Mouse (Mus musculus) lung, embryonic 15.5 days (tissue): ENCODE results near the gene Fam210b. TPM values are rescaled to one million over a fixed set of nuclear protein-coding genes. Genes with fewer than 3 reads are reported as not detected.

Experiments used
- ATAC-seq: fragments of 200-750 bp; cut with Nextera tagmentation; 2 replicates; pipeline ENCODE4 v1.8.0; 2017; ENCODE audit warnings: moderate number of reproducible peaks, borderline replicate concordance; ENCODE audit not compliant: low FRiP score, low TSS enrichment; ENCODE audit errors: extremely low read depth
- H3K27ac ChIP-seq: fragments of 300-500 bp; sonication (generic); 2 replicates; pipeline ENCODE4 v1.5.1; 2015; ENCODE audit warnings: moderate library complexity, mild to moderate bottlenecking, inconsistent platforms
- H3K27me3 ChIP-seq: fragments of 300-500 bp; sonication (generic); 2 replicates; pipeline ENCODE4 v1.6.1; 2015; ENCODE audit warnings: inconsistent platforms
- H3K36me3 ChIP-seq: fragments of 300-500 bp; sonication (generic); 2 replicates; pipeline ENCODE4 v1.6.1; 2015; ENCODE audit warnings: inconsistent platforms
- H3K4me1 ChIP-seq: fragments of 300-500 bp; sonication (generic); 2 replicates; pipeline ENCODE4 v1.6.1; 2015; ENCODE audit warnings: inconsistent platforms
- H3K4me2 ChIP-seq: fragments of 300-500 bp; sonication (generic); 2 replicates; pipeline ENCODE4 v1.6.1; 2015; ENCODE audit warnings: inconsistent platforms, mild to moderate bottlenecking, moderate library complexity
- H3K4me3 ChIP-seq: fragments of 300-500 bp; sonication (generic); 2 replicates; pipeline ENCODE4 v1.5.1; 2015; ENCODE audit warnings: mild to moderate bottlenecking, inconsistent platforms
- H3K9ac ChIP-seq: fragments of 300-500 bp; sonication (generic); 2 replicates; pipeline ENCODE4 v1.6.1; 2015; ENCODE audit warnings: inconsistent platforms
- H3K9me3 ChIP-seq: fragments of 300-500 bp; sonication (generic); 2 replicates; pipeline ENCODE4 v1.6.1; 2016; ENCODE audit warnings: inconsistent platforms
- WGBS: fragments of 180-500 bp; shearing (Covaris S2); methylation state at CpG from one replicate; pipeline ENCODE4 v1.1.7; 2015; 5-methylcytosine and 5-hydroxymethylcytosine counted together
- polyA plus RNA-seq: library from polyadenylated mRNA; unstranded; fragments of >200 nt; fragmentation: Nextera tagmentation; extraction: Ambion mirVana; gene quantifications from 2 replicates; pipeline ENCODE4 v1.2.1, GENCODE M21; 2015

Gene Fam210b
- polyA plus RNA-seq, 1 experiment from 2014 or later, result 39.6 TPM

DNA sequence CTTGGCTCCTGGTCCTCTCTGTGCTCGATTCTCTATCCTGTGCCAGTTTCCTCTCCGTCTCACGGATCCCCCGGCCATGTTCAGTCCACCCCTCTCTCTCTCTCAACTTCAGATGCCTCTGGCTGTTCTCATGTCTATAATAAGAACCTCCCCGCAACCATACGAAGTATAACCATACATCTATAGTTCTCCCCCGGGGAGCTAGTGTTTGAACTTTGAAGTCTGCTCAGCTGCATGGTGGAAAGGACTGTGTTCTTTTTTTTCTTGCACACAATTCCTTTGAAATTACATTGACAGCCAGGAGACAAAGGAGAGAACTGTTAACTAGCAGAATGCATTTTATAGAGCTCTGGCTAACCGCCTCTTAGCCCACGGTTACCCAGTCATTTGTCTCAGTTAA lies 9.4 kb downstream of the Fam210b start:
- no peak for ATAC-seq
- Histone ChIP-seq H3K9ac (no peak overlapping the region), H3K36me3 (peaks cover 74% of the 10 kb centered on the region)

GRCm38 (mm10) chr2:172355833-172356232 lies 10.5 kb downstream of the Fam210b start:
- WGBS, result 87% methylated on average over 5 of the region's 5 CpGs
- ATAC-seq, result no peak
- no peak overlapping the region for H3K27ac ChIP-seq
- peaks cover 82% of the 10 kb centered on the region for H3K36me3 ChIP-seq
- H3K9ac ChIP-seq, result no peak overlapping the region
- H3K27me3 ChIP-seq, result no peaks in the 10 kb centered on the region
- no peak overlapping the region for H3K4me3 ChIP-seq
- no peaks in the 10 kb centered on the region for H3K9me3 ChIP-seq
- H3K4me1 ChIP-seq, result no peaks in the 10 kb centered on the region
- no peak overlapping the region for H3K4me2 ChIP-seq

More for the DNA sequence above, 9.4 kb downstream of the Fam210b start:
- Histone ChIP-seq H3K4me2 (no peak overlapping the region), H3K27me3 (no peaks in the 10 kb centered on the region), H3K4me3 (no peak overlapping the region), H3K9me3 (no peaks in the 10 kb centered on the region), H3K27ac (no peak overlapping the region), H3K4me1 (peaks cover 2% of the 10 kb centered on the region; the same call in 1 of the 2 replicates)
- 76% methylated on average over 9 of the region's 9 CpGs for WGBS

- Histone ChIP-seq H3K27ac (no peak overlapping the region), H3K9me3 (no peaks in the 10 kb centered on the region), H3K36me3 (peaks cover 92% of the 10 kb centered on the region), H3K4me1 (peaks cover 5% of the 10 kb centered on the region), H3K9ac (no peak overlapping the region), H3K4me3 (no peak overlapping the region), H3K4me2 (no peak overlapping the region), H3K27me3 (no peaks in the 10 kb centered on the region)
- no peak for ATAC-seq
- 83% methylated on average over 7 of the region's 7 CpGs for WGBS
Observed at GRCm38 (mm10) chr2:172363176-172363575, 17.8 kb downstream of the Fam210b start.

DNA sequence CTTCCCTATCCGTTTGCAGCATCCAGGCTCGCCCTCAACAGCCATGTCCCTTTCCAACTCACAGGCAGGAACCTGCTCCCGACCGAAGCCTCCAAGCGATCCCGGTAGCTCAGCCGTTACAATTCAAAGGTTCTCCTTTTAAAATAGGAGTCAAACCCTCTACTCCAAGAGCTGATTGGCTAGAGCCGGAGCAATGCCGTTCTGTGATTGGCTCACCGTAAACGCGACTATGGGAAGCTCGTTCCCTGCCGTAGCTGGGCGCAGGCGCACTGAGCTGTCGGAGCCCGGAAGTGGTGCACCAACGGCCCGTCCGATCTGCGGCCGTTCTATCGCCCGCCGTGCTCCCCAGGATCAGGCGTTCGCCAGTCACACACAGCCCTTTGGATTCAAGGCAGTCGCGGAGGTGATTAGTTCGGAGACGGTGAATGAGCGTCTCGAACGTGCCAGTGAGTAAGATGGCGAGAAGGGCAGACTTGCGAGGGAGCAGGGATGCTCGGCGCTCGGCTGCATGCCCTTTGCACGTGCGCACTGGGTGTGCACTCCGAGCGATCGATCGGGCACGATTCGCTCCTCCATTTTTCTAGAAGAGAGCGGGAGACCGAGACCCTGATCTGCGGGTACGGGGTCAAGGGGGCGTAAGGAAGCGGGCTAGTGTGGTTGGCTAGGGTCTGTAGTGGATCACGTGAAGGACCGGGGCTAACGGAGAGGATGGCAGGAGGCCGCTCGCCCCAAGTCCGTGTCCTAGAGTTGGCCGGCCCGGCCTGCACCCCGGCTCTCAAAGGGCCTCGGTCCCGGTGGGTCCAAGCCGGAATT lies 25.3 kb downstream of the Fam210b start, which contains the start of the genes Aurka and Cstf1:
Aurka (minus strand) TSS at position 125 of the 813 bp plus-strand sequence.
Cstf1 (plus strand) TSS at position 271 of the 813 bp plus-strand sequence.
- H3K4me3 ChIP-seq, result peak within 1 kb of the TSS; percentile 97
- H3K36me3 ChIP-seq, result peaks cover 48% of the 10 kb centered on the region
- H3K4me1 ChIP-seq, result peaks cover 27% of the 10 kb centered on the region
- H3K9ac ChIP-seq, result peak within 1 kb of the TSS; percentile 83
- WGBS, result under 1% methylated on average over 66 of the region's 66 CpGs
- H3K4me2 ChIP-seq, result peak within 1 kb of the TSS; percentile 77
- H3K27ac ChIP-seq, result peak within 1 kb of the TSS; percentile 90
- peak; percentile 98 for ATAC-seq
- no peaks in the 10 kb centered on the region for H3K9me3 ChIP-seq
- no peaks in the 10 kb centered on the region for H3K27me3 ChIP-seq

DNA sequence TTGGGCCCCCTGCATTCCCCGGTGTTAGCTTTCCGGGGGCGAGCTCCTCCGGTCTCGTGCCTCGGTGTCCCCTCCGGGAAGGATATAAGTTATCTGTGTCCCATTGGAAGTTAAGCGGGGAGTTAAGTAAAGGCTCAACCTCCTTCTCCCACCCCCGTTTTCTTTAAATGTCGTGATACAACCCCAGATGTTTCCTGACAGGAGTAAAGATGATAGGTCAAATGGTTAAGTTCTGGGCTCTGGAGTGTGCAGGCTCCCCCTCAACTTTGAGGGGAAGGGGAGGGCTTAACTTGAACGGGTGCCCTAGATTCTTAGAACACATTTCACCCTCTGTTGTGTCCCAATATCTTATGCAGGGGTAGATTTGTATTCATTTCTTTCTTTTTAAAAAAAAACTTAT lies 25.9 kb downstream of the Fam210b start:
- Histone ChIP-seq H3K27me3 (no peaks in the 10 kb centered on the region), H3K27ac (peak overlapping the region; percentile 90), H3K4me2 (peak overlapping the region; percentile 69), H3K36me3 (peaks cover 49% of the 10 kb centered on the region), H3K9ac (peak overlapping the region; percentile 83), H3K4me3 (peak overlapping the region; percentile 97), H3K4me1 (peaks cover 27% of the 10 kb centered on the region), H3K9me3 (no peaks in the 10 kb centered on the region)
- no peak for ATAC-seq
- 0% methylated on average over 11 of the region's 11 CpGs for WGBS

- H3K4me2 ChIP-seq, result no peak overlapping the region
- no peak for ATAC-seq
- H3K9me3 ChIP-seq, result no peaks in the 10 kb centered on the region
- WGBS, result 94% methylated on average over 4 of the region's 4 CpGs
- peaks cover 6% of the 10 kb centered on the region for H3K4me1 ChIP-seq
- no peak overlapping the region for H3K27ac ChIP-seq
- H3K27me3 ChIP-seq, result no peaks in the 10 kb centered on the region
- H3K4me3 ChIP-seq, result no peak overlapping the region
- H3K9ac ChIP-seq, result no peak overlapping the region
- peaks cover 88% of the 10 kb centered on the region for H3K36me3 ChIP-seq
Observed at GRCm38 (mm10) chr2:172376551-172376950, 31.2 kb downstream of the Fam210b start.

GRCm38 (mm10) chr2:172376999-172377515 lies 31.7 kb downstream of the Fam210b start:
- H3K4me1 ChIP-seq, result peaks cover 1% of the 10 kb centered on the region
- H3K27ac ChIP-seq, result no peak overlapping the region
- no peaks in the 10 kb centered on the region for H3K27me3 ChIP-seq
- no peak for ATAC-seq
- peaks cover 93% of the 10 kb centered on the region for H3K36me3 ChIP-seq
- 50% methylated on average over 5 of the region's 5 CpGs for WGBS
- no peak overlapping the region for H3K9ac ChIP-seq
- no peaks in the 10 kb centered on the region for H3K9me3 ChIP-seq
- no peak overlapping the region for H3K4me3 ChIP-seq
- H3K4me2 ChIP-seq, result no peak overlapping the region

GRCm38 (mm10) chr2:172378332-172378731 lies 33.0 kb downstream of the Fam210b start:
- H3K9me3 ChIP-seq, result no peaks in the 10 kb centered on the region
- no peak overlapping the region for H3K4me2 ChIP-seq
- H3K27ac ChIP-seq, result no peak overlapping the region
- no peak overlapping the region for H3K4me3 ChIP-seq
- no peaks in the 10 kb centered on the region for H3K4me1 ChIP-seq
- WGBS, result 71% methylated on average over 7 of the region's 7 CpGs
- ATAC-seq, result peak; percentile 33; the same call in 1 of the 2 replicates
- no peak overlapping the region for H3K9ac ChIP-seq
- peaks cover 95% of the 10 kb centered on the region for H3K36me3 ChIP-seq
- H3K27me3 ChIP-seq, result no peaks in the 10 kb centered on the region

DNA sequence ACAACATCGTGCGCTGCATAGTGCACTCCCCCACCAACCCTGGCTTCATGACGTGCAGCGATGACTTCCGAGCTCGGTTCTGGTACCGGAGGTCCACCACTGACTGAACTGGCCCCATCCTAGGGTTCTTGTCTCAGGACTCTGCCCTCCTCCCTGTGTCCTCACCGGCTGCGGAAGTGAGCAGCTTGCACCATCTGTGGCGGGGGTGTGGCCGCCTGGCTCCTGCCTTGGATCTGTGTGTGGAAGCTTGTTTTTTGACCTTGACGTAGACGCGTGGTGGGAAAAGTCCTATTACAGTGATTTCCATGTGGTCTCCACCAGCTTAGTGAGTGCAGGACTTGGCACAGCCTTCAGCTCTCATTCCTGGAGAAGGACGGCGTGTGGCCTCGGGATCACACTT lies 35.1 kb downstream of the Fam210b start:
- peaks cover 76% of the 10 kb centered on the region for H3K36me3 ChIP-seq
- 89% methylated on average over 17 of the region's 17 CpGs for WGBS
- no peak overlapping the region for H3K4me2 ChIP-seq
- H3K9ac ChIP-seq, result no peak overlapping the region
- no peaks in the 10 kb centered on the region for H3K4me1 ChIP-seq
- ATAC-seq, result no peak
- no peak overlapping the region for H3K27ac ChIP-seq
- H3K9me3 ChIP-seq, result no peaks in the 10 kb centered on the region
- H3K4me3 ChIP-seq, result no peak overlapping the region
- no peaks in the 10 kb centered on the region for H3K27me3 ChIP-seq

- Histone ChIP-seq H3K27me3 (no peaks in the 10 kb centered on the region), H3K36me3 (peaks cover 68% of the 10 kb centered on the region), H3K27ac (no peak overlapping the region), H3K4me1 (no peaks in the 10 kb centered on the region), H3K9me3 (no peaks in the 10 kb centered on the region), H3K4me2 (no peak overlapping the region), H3K4me3 (no peak overlapping the region), H3K9ac (no peak overlapping the region)
- 93% methylated on average over 11 of the region's 11 CpGs for WGBS
- ATAC-seq, result no peak
Observed at GRCm38 (mm10) chr2:172381341-172381740, 36.0 kb downstream of the Fam210b start.

DNA sequence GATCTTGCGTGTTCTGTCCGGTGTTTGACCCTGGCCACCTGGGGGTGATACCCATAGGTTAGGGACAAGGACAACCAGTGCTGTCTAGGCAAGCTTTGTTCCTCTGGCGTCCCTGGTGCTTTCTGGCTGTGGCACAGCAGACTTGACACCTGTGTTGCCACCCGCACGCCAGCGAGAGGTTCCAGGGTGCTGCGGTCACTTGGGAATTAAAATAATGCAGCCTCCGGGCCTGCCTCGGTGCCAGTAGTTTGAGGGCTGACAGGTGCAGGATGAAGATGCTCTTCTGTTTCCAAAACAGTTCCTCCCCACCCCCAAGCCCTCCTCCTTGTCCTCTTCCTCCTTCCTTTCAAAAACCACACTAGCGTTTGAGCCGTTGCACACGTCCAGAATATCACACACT lies 36.5 kb downstream of the Fam210b start:
- Histone ChIP-seq H3K9me3 (no peaks in the 10 kb centered on the region), H3K4me2 (no peak overlapping the region), H3K27ac (no peak overlapping the region), H3K9ac (no peak overlapping the region), H3K4me1 (no peaks in the 10 kb centered on the region), H3K4me3 (no peak overlapping the region), H3K27me3 (no peaks in the 10 kb centered on the region), H3K36me3 (peaks cover 63% of the 10 kb centered on the region)
- ATAC-seq, result no peak
- WGBS, result 78% methylated on average over 12 of the region's 12 CpGs

DNA sequence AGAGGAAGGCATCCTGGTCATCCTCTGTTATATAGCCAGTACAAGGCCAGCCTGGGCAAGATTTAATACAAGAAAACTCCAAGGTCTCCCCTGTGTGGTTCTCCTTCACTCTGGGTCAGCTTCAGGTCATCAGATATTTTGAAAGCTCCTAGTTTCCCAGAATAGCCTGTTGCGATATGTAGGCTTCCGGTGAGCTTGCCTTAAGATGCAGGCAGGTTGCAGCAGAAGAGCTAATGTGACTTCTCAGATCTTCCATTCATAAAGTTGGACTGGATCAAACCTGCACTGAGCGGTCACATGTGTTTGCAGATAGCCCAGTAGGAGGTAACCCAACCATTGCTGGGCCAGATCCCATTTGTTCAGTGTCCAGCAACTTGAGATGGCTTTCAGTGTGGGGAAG lies 39.4 kb downstream of the Fam210b start:
- Histone ChIP-seq H3K4me3 (no peak overlapping the region), H3K27ac (no peak overlapping the region), H3K9ac (no peak overlapping the region), H3K27me3 (no peaks in the 10 kb centered on the region), H3K4me1 (no peaks in the 10 kb centered on the region), H3K36me3 (peaks cover 35% of the 10 kb centered on the region), H3K9me3 (no peaks in the 10 kb centered on the region), H3K4me2 (no peak overlapping the region)
- no peak for ATAC-seq
- WGBS, result 94% methylated on average over 3 of the region's 3 CpGs
